Mouse (Mus musculus) lung, adult 18-20 months (tissue): ENCODE measurements at regions not wholly inside any gene's neighbourhood (a gene's known extent, or its start where the extent isn't known, plus 50 kb on each side); places are given as distances from the start of the nearest gene placed in this dataset.
A peak's percentile ranks its signal among the peaks of the same experiment; 100 is the strongest.

Experiments used
- DNase-seq, 2 experiments: peaks; one replicate each; pipeline ENCODE4 v3.0.0; 2022; ENCODE audit warnings: mixed read lengths in 2 of 2

- DNase-seq: no peak
Observed at GRCm38 (mm10) chr12:57809961-57810360, 246.0 kb downstream of the Ttc6 start.

- DNase-seq: no peak
Observed at GRCm38 (mm10) chr12:57823809-57824208, 259.9 kb downstream of the Ttc6 start.

- peak in 1 of 2 experiments; percentile 2 for DNase-seq
Observed at GRCm38 (mm10) chr12:57825754-57826153, 261.8 kb downstream of the Ttc6 start.

GRCm38 (mm10) chr12:57842813-57843212 is 278.9 kb downstream of the Ttc6 start:
- no peak for DNase-seq

GRCm38 (mm10) chr12:57871028-57871427 is 307.1 kb downstream of the Ttc6 start:
- DNase-seq: no peak

- DNase-seq: no peak
Observed at GRCm38 (mm10) chr12:57890783-57891478, 320.6 kb upstream of the Sstr1 start.

- no peak for DNase-seq
Observed at GRCm38 (mm10) chr12:57891556-57891955, 320.0 kb upstream of the Sstr1 start.

- no peak for DNase-seq
Observed at GRCm38 (mm10) chr12:57897751-57898250, 313.8 kb upstream of the Sstr1 start.

GRCm38 (mm10) chr12:57904658-57905057 is 306.9 kb upstream of the Sstr1 start:
- DNase-seq: no peak

GRCm38 (mm10) chr12:57918211-57918610 is 293.4 kb upstream of the Sstr1 start:
- DNase-seq: no peak

- DNase-seq: no peak
Observed at GRCm38 (mm10) chr12:57922031-57922430, 289.5 kb upstream of the Sstr1 start.

- DNase-seq: no peak
Observed at GRCm38 (mm10) chr12:57924422-57924821, 287.1 kb upstream of the Sstr1 start.

- DNase-seq: no peak
Observed at GRCm38 (mm10) chr12:57926886-57927285, 284.7 kb upstream of the Sstr1 start.

- no peak for DNase-seq
Observed at GRCm38 (mm10) chr12:57928030-57928429, 283.5 kb upstream of the Sstr1 start.

- no peak for DNase-seq
Observed at GRCm38 (mm10) chr12:57931856-57932255, 279.7 kb upstream of the Sstr1 start.

GRCm38 (mm10) chr12:57949886-57950285 is 261.7 kb upstream of the Sstr1 start:
- no peak for DNase-seq

- DNase-seq: no peak
Observed at GRCm38 (mm10) chr12:57958527-57958926, 253.0 kb upstream of the Sstr1 start.

GRCm38 (mm10) chr12:57960171-57960570 is 251.4 kb upstream of the Sstr1 start:
- DNase-seq: no peak

GRCm38 (mm10) chr12:57969168-57969567 is 242.4 kb upstream of the Sstr1 start:
- no peak for DNase-seq

- DNase-seq: no peak
Observed at GRCm38 (mm10) chr12:57970163-57970562, 241.4 kb upstream of the Sstr1 start.

- DNase-seq: no peak
Observed at GRCm38 (mm10) chr12:57972484-57972883, 239.1 kb upstream of the Sstr1 start.
